Mouse (Mus musculus) limb, embryonic 12.5 days (tissue): ENCODE results near the gene Cst6. TPM values are rescaled to one million over a fixed set of nuclear protein-coding genes. Genes with fewer than 3 reads are reported as not detected.

Experiments used
- ATAC-seq: fragments of 200-750 bp; cut with Nextera tagmentation; 2 replicates; pipeline ENCODE4 v1.8.0; 2017; ENCODE audit warnings: low read depth, moderate TSS enrichment; ENCODE audit not compliant: insufficient number of reproducible peaks, insufficient read depth, low FRiP score, low TSS enrichment
- H3K27ac ChIP-seq: fragments of 300-500 bp; sonication (generic); 2 replicates; pipeline ENCODE4 v1.5.1; 2016; ENCODE audit warnings: mild to moderate bottlenecking, moderate library complexity
- H3K27me3 ChIP-seq: fragments of 300-500 bp; sonication (generic); 2 replicates; pipeline ENCODE4 v1.6.1; 2016; ENCODE audit warnings: mild to moderate bottlenecking, moderate library complexity
- H3K36me3 ChIP-seq: fragments of 300-500 bp; sonication (generic); 2 replicates; pipeline ENCODE4 v1.6.1; 2016; ENCODE audit warnings: mild to moderate bottlenecking, moderate library complexity
- H3K4me1 ChIP-seq: fragments of 300-500 bp; sonication (generic); replicated peaks from 2 replicates; pipeline ENCODE4 v1.6.1; 2016
- H3K4me2 ChIP-seq: fragments of 300-500 bp; sonication (generic); 2 replicates; pipeline ENCODE4 v1.6.1; 2016; ENCODE audit warnings: mild to moderate bottlenecking, moderate library complexity
- H3K4me3 ChIP-seq: fragments of 300-500 bp; sonication (generic); replicated peaks from 2 replicates; pipeline ENCODE4 v1.5.1; 2016; ENCODE audit warnings: mild to moderate bottlenecking
- H3K9ac ChIP-seq: fragments of 300-500 bp; sonication (generic); replicated peaks from 2 replicates; pipeline ENCODE4 v1.6.1; 2016; ENCODE audit warnings: mild to moderate bottlenecking, moderate library complexity
- H3K9me3 ChIP-seq: fragments of 300-500 bp; sonication (generic); 2 replicates; pipeline ENCODE4 v1.6.1; 2016; ENCODE audit warnings: mild to moderate bottlenecking, moderate library complexity
- WGBS: fragments of 180-500 bp; shearing (Covaris S2); methylation state at CpG from one replicate; pipeline ENCODE4 v1.1.7; 2016; 5-methylcytosine and 5-hydroxymethylcytosine counted together
- polyA plus RNA-seq: library from polyadenylated mRNA; unstranded; fragments of >200 nt; fragmentation: Nextera tagmentation; extraction: Ambion mirVana; gene quantifications from 2 replicates; pipeline ENCODE4 v1.2.1, GENCODE M21; 2016

Gene Cst6
- polyA plus RNA-seq, 1 experiment from 2014 or later: 1.4 TPM

DNA sequence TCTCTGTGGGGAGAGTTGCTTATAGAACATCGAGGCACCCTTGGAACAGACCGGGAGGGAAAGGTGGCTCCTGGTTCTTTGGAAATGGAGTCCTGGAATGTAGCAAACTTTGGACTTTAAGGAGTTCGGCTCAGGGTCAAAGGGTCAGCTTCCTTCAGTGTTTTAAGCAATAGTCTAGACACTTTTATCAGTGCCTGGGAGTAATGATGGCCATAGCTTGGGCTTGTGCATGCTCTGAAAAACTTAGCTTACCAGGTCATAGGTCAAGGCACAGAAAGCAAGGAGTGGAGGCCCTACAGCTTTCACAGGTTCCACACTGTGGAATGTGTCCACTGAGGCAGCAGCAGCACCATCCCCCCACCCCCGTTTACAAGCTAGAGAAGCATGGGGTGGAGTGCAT, 25.4 kb upstream of the Cst6 start:
- Histone ChIP-seq H3K9ac (no peak overlapping the region), H3K4me3 (no peak overlapping the region), H3K4me1 (no peaks in the 10 kb centered on the region), H3K36me3 (peaks cover 71% of the 10 kb centered on the region), H3K9me3 (no peaks in the 10 kb centered on the region), H3K27me3 (no peaks in the 10 kb centered on the region), H3K27ac (no peak overlapping the region), H3K4me2 (no peak overlapping the region)
- 71% methylated on average over 4 of the region's 4 CpGs for WGBS
- no peak for ATAC-seq

GRCm38 (mm10) chr19:5374177-5374576, 24.8 kb upstream of the Cst6 start:
- Histone ChIP-seq H3K4me2 (no peak overlapping the region), H3K9ac (no peak overlapping the region), H3K27ac (no peak overlapping the region), H3K4me3 (no peak overlapping the region), H3K4me1 (no peaks in the 10 kb centered on the region), H3K36me3 (peaks cover 71% of the 10 kb centered on the region), H3K9me3 (no peaks in the 10 kb centered on the region), H3K27me3 (no peaks in the 10 kb centered on the region)
- WGBS: 84% methylated on average over 4 of the region's 4 CpGs
- no peak for ATAC-seq

- Histone ChIP-seq H3K4me3 (no peak overlapping the region), H3K9ac (no peak overlapping the region), H3K4me2 (no peak overlapping the region), H3K36me3 (peaks cover 68% of the 10 kb centered on the region), H3K4me1 (peaks cover 9% of the 10 kb centered on the region), H3K9me3 (no peaks in the 10 kb centered on the region), H3K27me3 (no peaks in the 10 kb centered on the region), H3K27ac (no peak overlapping the region)
- 89% methylated on average over 7 of the region's 7 CpGs for WGBS
- no peak for ATAC-seq
These were observed 23.4 kb upstream of the Cst6 start for GRCm38 (mm10) chr19:5372724-5373123.

GRCm38 (mm10) chr19:5370932-5371331, 21.6 kb upstream of the Cst6 start:
- no peak overlapping the region for H3K4me3 ChIP-seq
- peaks cover 13% of the 10 kb centered on the region for H3K4me1 ChIP-seq
- no peaks in the 10 kb centered on the region for H3K27me3 ChIP-seq
- H3K9me3 ChIP-seq: no peaks in the 10 kb centered on the region
- no peak overlapping the region for H3K27ac ChIP-seq
- peaks cover 57% of the 10 kb centered on the region for H3K36me3 ChIP-seq
- H3K4me2 ChIP-seq: no peak overlapping the region
- no peak for ATAC-seq
- H3K9ac ChIP-seq: no peak overlapping the region
- WGBS: 89% methylated on average over 3 of the region's 3 CpGs

GRCm38 (mm10) chr19:5367455-5367854, 18.1 kb upstream of the Cst6 start:
- 9% methylated on average over 11 of the region's 11 CpGs for WGBS

DNA sequence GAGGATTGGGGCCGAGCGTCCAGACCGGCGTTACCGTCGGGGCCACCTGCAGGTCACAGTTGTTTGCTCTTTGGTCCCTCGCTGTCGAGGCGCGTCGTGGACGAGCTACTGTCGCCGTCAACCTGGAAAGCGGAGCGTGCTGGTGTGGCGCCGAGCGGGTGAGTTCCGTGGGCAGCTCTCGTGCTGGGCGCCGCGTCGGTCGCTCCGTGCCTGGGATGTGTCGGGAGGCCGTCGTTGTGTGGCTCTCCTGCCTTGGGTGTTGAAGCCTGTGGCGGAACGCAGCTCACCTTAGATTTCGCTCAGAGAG, 17.6 kb upstream of the Cst6 start, which contains the start of gene Banf1:
TSS of gene Banf1 (minus strand) at position 116 of the 307 bp plus-strand sequence.
- no peak for ATAC-seq
- H3K9me3 ChIP-seq: no peaks in the 10 kb centered on the region
- H3K9ac ChIP-seq: peak within 1 kb of the TSS; percentile 90
- H3K4me2 ChIP-seq: peak within 1 kb of the TSS; percentile 67
- peaks cover 64% of the 10 kb centered on the region for H3K36me3 ChIP-seq
- peak within 1 kb of the TSS; percentile 96 for H3K27ac ChIP-seq
- under 1% methylated on average over 33 of the region's 33 CpGs for WGBS
- peaks cover 17% of the 10 kb centered on the region for H3K4me1 ChIP-seq
- peak within 1 kb of the TSS; percentile 98 for H3K4me3 ChIP-seq
- no peaks in the 10 kb centered on the region for H3K27me3 ChIP-seq

More at GRCm38 (mm10) chr19:5367455-5367854, 18.1 kb upstream of the Cst6 start:
- no peaks in the 10 kb centered on the region for H3K9me3 ChIP-seq
- peaks cover 17% of the 10 kb centered on the region for H3K4me1 ChIP-seq
- H3K36me3 ChIP-seq: peaks cover 69% of the 10 kb centered on the region
- peak overlapping the region; percentile 90 for H3K9ac ChIP-seq
- H3K4me3 ChIP-seq: peak overlapping the region; percentile 98
- no peak for ATAC-seq
- H3K27me3 ChIP-seq: no peaks in the 10 kb centered on the region
- H3K27ac ChIP-seq: peak overlapping the region; percentile 96
- H3K4me2 ChIP-seq: peak overlapping the region; percentile 67

GRCm38 (mm10) chr19:5366175-5367052, 17.0 kb upstream of the Cst6 start, which contains the start of gene Eif1ad:
Gene Eif1ad (plus strand): TSS chr19:5366741.
- Histone ChIP-seq H3K36me3 (peaks cover 58% of the 10 kb centered on the region), H3K27me3 (no peaks in the 10 kb centered on the region), H3K4me3 (peak within 1 kb of the TSS; percentile 98), H3K4me2 (peak within 1 kb of the TSS; percentile 67), H3K9me3 (no peaks in the 10 kb centered on the region), H3K9ac (peak within 1 kb of the TSS; percentile 90), H3K27ac (peak within 1 kb of the TSS; percentile 96), H3K4me1 (peaks cover 17% of the 10 kb centered on the region)
- under 1% methylated on average over 82 of the region's 92 CpGs for WGBS
- peak; percentile 92 for ATAC-seq

GRCm38 (mm10) chr19:5365751-5366150, 16.4 kb upstream of the Cst6 start:
- Histone ChIP-seq H3K27ac (no peak overlapping the region), H3K4me1 (peaks cover 17% of the 10 kb centered on the region), H3K27me3 (no peaks in the 10 kb centered on the region), H3K4me2 (peak overlapping the region; percentile 67), H3K9me3 (no peaks in the 10 kb centered on the region), H3K9ac (peak overlapping the region; percentile 90), H3K36me3 (peaks cover 53% of the 10 kb centered on the region), H3K4me3 (peak overlapping the region; percentile 98)
- WGBS: 21% methylated on average over 11 of the region's 11 CpGs
- no peak for ATAC-seq

GRCm38 (mm10) chr19:5364124-5364523, 14.8 kb upstream of the Cst6 start:
- no peak overlapping the region for H3K27ac ChIP-seq
- H3K4me1 ChIP-seq: peaks cover 17% of the 10 kb centered on the region
- H3K4me2 ChIP-seq: no peak overlapping the region
- no peak for ATAC-seq
- no peak overlapping the region for H3K9ac ChIP-seq
- WGBS: 99% methylated on average over 2 of the region's 2 CpGs
- H3K9me3 ChIP-seq: no peaks in the 10 kb centered on the region
- H3K36me3 ChIP-seq: peaks cover 37% of the 10 kb centered on the region
- no peak overlapping the region for H3K4me3 ChIP-seq
- H3K27me3 ChIP-seq: no peaks in the 10 kb centered on the region

GRCm38 (mm10) chr19:5362186-5362585, 12.8 kb upstream of the Cst6 start:
- no peaks in the 10 kb centered on the region for H3K27me3 ChIP-seq
- no peak for ATAC-seq
- 81% methylated on average over 2 of the region's 2 CpGs for WGBS

DNA sequence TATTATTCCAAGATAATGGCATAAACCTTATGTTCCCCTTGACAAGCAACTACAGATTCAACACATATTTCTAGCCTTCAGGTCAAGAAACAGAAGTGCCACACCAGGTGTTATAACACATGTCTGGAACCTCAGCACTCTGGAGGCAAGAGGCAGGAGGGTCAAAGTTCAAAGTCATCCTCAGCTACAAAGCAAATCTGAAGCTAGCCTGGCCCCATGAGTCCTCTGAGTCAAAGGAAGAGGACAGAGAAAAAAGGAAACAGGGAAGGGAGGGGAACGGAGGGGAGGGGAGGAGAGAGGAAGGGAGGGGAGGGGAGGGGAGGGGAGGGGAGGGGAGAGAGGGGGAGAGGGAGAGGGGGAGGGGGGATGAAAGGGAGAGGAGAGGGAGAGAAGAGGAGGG, 6.7 kb upstream of the Cst6 start:
- Histone ChIP-seq H3K4me1 (no peaks in the 10 kb centered on the region), H3K4me3 (no peak overlapping the region), H3K36me3 (no peaks in the 10 kb centered on the region), H3K9ac (no peak overlapping the region), H3K27me3 (no peaks in the 10 kb centered on the region), H3K9me3 (no peaks in the 10 kb centered on the region), H3K27ac (no peak overlapping the region), H3K4me2 (no peak overlapping the region)
- ATAC-seq: no peak
- WGBS: no CpG with 5 or more reads among the region's 1 CpGs

More at GRCm38 (mm10) chr19:5362186-5362585, 12.8 kb upstream of the Cst6 start:
- H3K4me2 ChIP-seq: no peak overlapping the region
- H3K4me3 ChIP-seq: no peak overlapping the region
- peaks cover 4% of the 10 kb centered on the region for H3K4me1 ChIP-seq
- H3K36me3 ChIP-seq: peaks cover 26% of the 10 kb centered on the region
- no peak overlapping the region for H3K9ac ChIP-seq
- H3K9me3 ChIP-seq: no peaks in the 10 kb centered on the region
- H3K27ac ChIP-seq: no peak overlapping the region
